Mouse (Mus musculus) c-Kit-positive CD71-positive TER-119-negative erythroid progenitor cells, embryonic 14.5 days (primary cell): ENCODE data around the gene Cog2.

Source experiments
- DNase-seq: peaks from one replicate; pipeline ENCODE4 v3.0.0-alpha.2; 2013; ENCODE audit warnings: low read depth

The Cog2 gene

GRCm38 (mm10) chr8:124569593-124569992 lies 49.0 kb downstream of the Cog2 start, which contains the start of gene Agt:
Gene Agt (minus strand): TSS chr8:124569706.
- no peak for DNase-seq

GRCm38 (mm10) chr8:124571732-124572429 lies 51.3 kb downstream of the Cog2 start:
- no peak for DNase-seq

- DNase-seq, result no peak
Observed at GRCm38 (mm10) chr8:124572430-124572775, 51.8 kb downstream of the Cog2 start.

GRCm38 (mm10) chr8:124573552-124574340 lies 53.2 kb downstream of the Cog2 start:
- DNase-seq, result peak; percentile 66

GRCm38 (mm10) chr8:124575811-124576210 lies 55.2 kb downstream of the Cog2 start, which contains the start of gene Capn9:
Gene Capn9 (plus strand): TSS chr8:124576111.
- DNase-seq, result no peak

- no peak for DNase-seq
Observed at GRCm38 (mm10) chr8:124576751-124577150, 56.2 kb downstream of the Cog2 start.

- no peak for DNase-seq
Observed at GRCm38 (mm10) chr8:124585718-124586425, 65.3 kb downstream of the Cog2 start.

- no peak for DNase-seq
Observed at GRCm38 (mm10) chr8:124586556-124586955, 66.0 kb downstream of the Cog2 start.

GRCm38 (mm10) chr8:124589393-124589792 lies 68.8 kb downstream of the Cog2 start:
- DNase-seq, result no peak
